9 mouse cellular contexts compared by ENCODE assay signal in the genomic region with DNA sequence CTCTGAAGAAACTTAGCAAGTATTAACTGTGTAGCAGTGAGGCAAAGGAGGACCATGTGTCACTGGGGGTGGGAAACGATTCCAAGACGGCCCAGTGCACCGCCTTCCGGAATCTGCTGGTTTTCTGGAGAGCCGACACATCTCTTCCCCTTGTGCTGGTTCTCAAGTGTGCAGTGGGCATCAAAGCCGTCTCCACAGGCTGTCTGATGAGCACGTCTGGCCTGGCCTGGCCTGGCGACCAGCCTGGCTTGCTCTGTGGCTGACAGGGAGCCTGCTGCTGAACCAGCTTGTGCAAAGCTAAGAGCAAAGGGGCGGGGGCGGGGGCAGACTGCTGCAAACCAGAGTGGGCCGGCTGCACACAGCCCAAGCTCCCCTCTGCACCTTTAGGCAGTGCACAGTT. TPM values are rescaled to one million over a fixed set of nuclear protein-coding genes. Genes with fewer than 3 reads are reported as not detected.
DNase-seq lines count a peak whose midpoint lies in the region; ATAC-seq and TF ChIP-seq lines count a peak whose summit lies in the region.
"Had no signal": no experiment of that assay in that cellular context is flagged by ENCODE, and none has a peak within 500 bp of the region (broad histone marks: within the 10 kb centered on the region; RNA-seq: fewer than 3 reads in every experiment).

No protein-coding gene starts in this region.

- DNase-seq in forebrain, postnatal 0 days = no peak
- no peak for DNase-seq in liver
- DNase-seq in cerebellum, postnatal 25 days = peak; percentile 70 to 79
- no peak for DNase-seq in layer of hippocampus, postnatal 25 days (ENCODE audit: extremely low spot score in 1 of 2, low spot score in 1 of 2)
- DNase-seq in left cerebral cortex, postnatal 25 days (ENCODE audit: low spot score in 2 of 2) = no peak
- DNase-seq: B cell, adult 2 months had no signal

- ATAC-seq in forebrain, postnatal 0 days = peak; percentile 51
- ATAC-seq in forebrain, embryonic 15.5 days (replicated peaks) = no peak
- ATAC-seq in liver, embryonic 12.5 days = 0 out of 2 replicates have a peak, but pooled peaks have one; percentile 14
- no peak for ATAC-seq in limb, embryonic 12.5 days (ENCODE audit: insufficient number of reproducible peaks, insufficient read depth, low FRiP score, low TSS enrichment, low read depth)

- TF ChIP-seq CTCF in forebrain, postnatal 0 days (IDR thresholded peaks at IDR 0.05; ENCODE audit: low read depth) = no peak

- no peaks in the 10 kb centered on the region for H3K27me3 ChIP-seq in forebrain, postnatal 0 days (ENCODE audit: insufficient read depth, low read length)
- no peaks in the 10 kb centered on the region for H3K27me3 ChIP-seq in forebrain, embryonic 15.5 days
- H3K27me3 ChIP-seq in liver, embryonic 12.5 days (replicated peaks) = no peaks in the 10 kb centered on the region
- no peaks in the 10 kb centered on the region for H3K27me3 ChIP-seq in limb, embryonic 12.5 days

- H3K4me2 ChIP-seq in forebrain, postnatal 0 days (ENCODE audit: low read depth) = no peak overlapping the region
- H3K4me2 ChIP-seq in forebrain, embryonic 15.5 days (replicated peaks) = no peak overlapping the region
- H3K4me2 ChIP-seq in liver, embryonic 12.5 days = no peak overlapping the region
- no peak overlapping the region for H3K4me2 ChIP-seq in limb, embryonic 12.5 days

- no peaks in the 10 kb centered on the region for H3K9me3 ChIP-seq in forebrain, postnatal 0 days (ENCODE audit: low read length)
- no peaks in the 10 kb centered on the region for H3K9me3 ChIP-seq in forebrain, embryonic 15.5 days
- no peaks in the 10 kb centered on the region for H3K9me3 ChIP-seq in liver, embryonic 12.5 days (replicated peaks)
- no peaks in the 10 kb centered on the region for H3K9me3 ChIP-seq in limb, embryonic 12.5 days

- intact Hi-C loops in left cerebral cortex, postnatal 25 days (cut with DNase I) = no loop called here

- no peak overlapping the region for H3K4me3 ChIP-seq in forebrain, postnatal 0 days (ENCODE audit: low read depth, low read length)
- no peak overlapping the region for H3K4me3 ChIP-seq in forebrain, embryonic 15.5 days
- H3K4me3 ChIP-seq in liver, embryonic 12.5 days = no peak overlapping the region
- H3K4me3 ChIP-seq in limb, embryonic 12.5 days (replicated peaks) = no peak overlapping the region

- WGBS in forebrain, postnatal 0 days = 49% methylated on average over 11 of the region's 11 CpGs
- 58% methylated on average over 11 of the region's 11 CpGs for WGBS in forebrain, embryonic 15.5 days
- WGBS in liver, embryonic 12.5 days (ENCODE audit: insufficient replicate concordance) = 74% methylated on average over 11 of the region's 11 CpGs
- 45% methylated on average over 11 of the region's 11 CpGs for whole genome bisulfite sequencing in limb, embryonic 12.5 days

- no peak overlapping the region for H3K9ac ChIP-seq in forebrain, postnatal 0 days
- H3K9ac ChIP-seq in forebrain, embryonic 15.5 days (replicated peaks) = no peak overlapping the region
- no peak overlapping the region for H3K9ac ChIP-seq in liver, embryonic 12.5 days
- H3K9ac ChIP-seq in limb, embryonic 12.5 days (replicated peaks) = no peak overlapping the region; the same call in 1 of the 2 replicates

- H3K27ac ChIP-seq in forebrain, postnatal 0 days (ENCODE audit: low read depth, low read length) = no peak overlapping the region
- no peak overlapping the region for H3K27ac ChIP-seq in forebrain, embryonic 15.5 days (replicated peaks)
- no peak overlapping the region; the same call in 1 of the 2 replicates for H3K27ac ChIP-seq in liver, embryonic 12.5 days
- H3K27ac ChIP-seq in limb, embryonic 12.5 days = peak overlapping the region; percentile 62; the same call in 1 of the 2 replicates

- no peaks in the 10 kb centered on the region for H3K4me1 ChIP-seq in forebrain, postnatal 0 days (ENCODE audit: insufficient read depth)
- peaks cover 35% of the 10 kb centered on the region for H3K4me1 ChIP-seq in forebrain, embryonic 15.5 days
- H3K4me1 ChIP-seq in liver, embryonic 12.5 days = peaks cover 26% of the 10 kb centered on the region
- H3K4me1 ChIP-seq in limb, embryonic 12.5 days (replicated peaks) = peaks cover 50% of the 10 kb centered on the region

- H3K36me3 ChIP-seq in forebrain, postnatal 0 days (ENCODE audit: insufficient read depth) = peaks cover 2% of the 10 kb centered on the region; the same call in 1 of the 2 replicates
- H3K36me3 ChIP-seq in forebrain, embryonic 15.5 days = 0 out of 2 replicates have a peak, but pooled peaks cover 2% of the 10 kb centered on the region
- H3K36me3 ChIP-seq in liver, embryonic 12.5 days = 0 out of 2 replicates have a peak, but pooled peaks cover 9% of the 10 kb centered on the region
- H3K36me3 ChIP-seq in limb, embryonic 12.5 days = peaks cover 22% of the 10 kb centered on the region

RNA-seq across cellular contexts. Expression of gene Sec14l1, which starts 14.5 kb away (rescaled TPM):
- total RNA-seq in forebrain, postnatal 0 days (2014; rRNA removed) = 81.3 and 82.9 TPM in 2 replicates
- polyA plus RNA-seq in forebrain, postnatal 0 days (2015; fragmentation: Nextera tagmentation; extraction: Ambion mirVana) = 62.1 and 65.1 TPM in 2 replicates
- polyA plus RNA-seq in forebrain, embryonic 15.5 days (2015; fragmentation: Nextera tagmentation; extraction: Ambion mirVana) = 69.4 and 76.8 TPM in 2 replicates
- polyA plus RNA-seq in liver, embryonic 12.5 days (2016; fragmentation: Nextera tagmentation; extraction: Ambion mirVana) = 26.9 and 27.5 TPM in 2 replicates
- 52.6 and 57.5 TPM in 2 replicates for polyA plus RNA-seq in limb, embryonic 12.5 days (2016; fragmentation: Nextera tagmentation; extraction: Ambion mirVana)
- total RNA-seq in layer of hippocampus, postnatal 25 days (2021) = 100 to 1,000 TPM; 216 to 234 TPM
- total RNA-seq in left cerebral cortex, postnatal 25 days (2021) = 100 to 1,000 TPM; 174 to 208 TPM

Comparison
In these comparisons a context has a peak if more than half of its experiments do, and no peak if none do; other contexts are left out.
1. ATAC-seq: peak in forebrain, postnatal 0 days (single experiment) and liver, embryonic 12.5 days (single experiment); none in forebrain, embryonic 15.5 days (single experiment) and limb, embryonic 12.5 days (single experiment).
2. DNase-seq: peak in cerebellum, postnatal 25 days (2 of 2); none in forebrain, postnatal 0 days (single experiment), liver (single experiment), layer of hippocampus, postnatal 25 days (0 of 2) and left cerebral cortex, postnatal 25 days (0 of 2).